Mouse (Mus musculus) liver, embryonic 16.5 days (tissue): ENCODE measurements around the gene Cnbd2. TPM values are rescaled to one million over a fixed set of nuclear protein-coding genes. Genes with fewer than 3 reads are reported as not detected.
A peak's percentile ranks its signal among the peaks of the same experiment; 100 is the strongest.
"Not testable (repeated sequence)": the region's sequence is repeated elsewhere in the genome, so short reads cannot be mapped to it uniquely, and the experiment has no call there.

ENCODE experiments used
- ATAC-seq: fragments of 200-750 bp; cut with Nextera tagmentation; 2 replicates; pipeline ENCODE4 v1.8.0; 2017; ENCODE audit warnings: low read depth, mild to moderate bottlenecking, moderate number of reproducible peaks, moderate library complexity
- H3K27ac ChIP-seq: fragments of 300-500 bp; sonication (generic); 2 replicates; pipeline ENCODE4 v1.5.1; 2014; ENCODE audit warnings: mild to moderate bottlenecking, low read length
- H3K27me3 ChIP-seq: fragments of 300-500 bp; sonication (generic); 2 replicates; pipeline ENCODE4 v1.6.1; 2014; ENCODE audit warnings: low read depth, low read length, mixed read lengths; ENCODE audit not compliant: control insufficient read depth, insufficient read depth
- H3K36me3 ChIP-seq: fragments of 300-500 bp; sonication (generic); 2 replicates; pipeline ENCODE4 v1.6.1; 2014; ENCODE audit warnings: mild to moderate bottlenecking; ENCODE audit not compliant: control insufficient read depth, insufficient read depth
- H3K4me1 ChIP-seq: fragments of 300-500 bp; sonication (generic); 2 replicates; pipeline ENCODE4 v1.6.1; 2014; ENCODE audit warnings: low read depth, low read length, mixed read lengths; ENCODE audit not compliant: control insufficient read depth
- H3K4me2 ChIP-seq: fragments of 300-500 bp; sonication (generic); 2 replicates; pipeline ENCODE4 v1.6.1; 2014; ENCODE audit warnings: low read depth, low read length, mixed read lengths
- H3K4me3 ChIP-seq: fragments of 300-500 bp; sonication (generic); 2 replicates; pipeline ENCODE4 v1.5.1; 2014; ENCODE audit warnings: low read depth, mild to moderate bottlenecking, low read length
- H3K9ac ChIP-seq: fragments of 300-500 bp; sonication (generic); 2 replicates; pipeline ENCODE4 v1.6.1; 2014; ENCODE audit warnings: low read depth, low read length
- H3K9me3 ChIP-seq: fragments of 300-500 bp; sonication (generic); replicated peaks from 2 replicates; pipeline ENCODE4 v1.6.1; 2016; ENCODE audit warnings: low read length; ENCODE audit not compliant: control insufficient read depth
- WGBS: fragments of 180-500 bp; shearing (Covaris S2); extraction: QIAGEN DNeasy Blood & Tissue Kit; methylation state at CpG from one replicate; pipeline ENCODE4 v1.1.7; 2014; ENCODE audit not compliant: insufficient replicate concordance; 5-methylcytosine and 5-hydroxymethylcytosine counted together
- polyA plus RNA-seq: library from polyadenylated mRNA; unstranded; fragments of >200 nt; fragmentation: Nextera tagmentation; extraction: Ambion mirVana; gene quantifications from 2 replicates; pipeline ENCODE4 v1.2.1, GENCODE M21; 2015

The Cnbd2 gene
- polyA plus RNA-seq, 1 experiment from 2014 or later: 1.9 TPM

- Histone ChIP-seq H3K27me3 (no peaks in the 10 kb centered on the region), H3K4me1 (no peaks in the 10 kb centered on the region), H3K4me2 (no peak overlapping the region), H3K36me3 (no peaks in the 10 kb centered on the region), H3K9ac (no peak overlapping the region), H3K4me3 (no peak overlapping the region), H3K27ac (no peak overlapping the region), H3K9me3 (no peaks in the 10 kb centered on the region)
- 70% methylated on average over 4 of the region's 4 CpGs for WGBS
- no peak for ATAC-seq
Measured at GRCm38 (mm10) chr2:156381350-156381749, 69.3 kb downstream of the Cnbd2 start.

- not testable (repeated sequence) for H3K4me1 ChIP-seq, H3K9ac ChIP-seq, H3K27me3 ChIP-seq, H3K36me3 ChIP-seq, H3K9me3 ChIP-seq, H3K27ac ChIP-seq
- ATAC-seq: peak; percentile 92
- Histone ChIP-seq H3K4me3 (peak overlapping the region; percentile 56), H3K4me2 (peak overlapping the region; percentile 49)
- 2% methylated on average over 13 of the region's 63 CpGs for WGBS
Measured at GRCm38 (mm10) chr2:156392461-156393154, 80.5 kb downstream of the Cnbd2 start.

- H3K9me3 ChIP-seq: no peaks in the 10 kb centered on the region
- H3K4me3 ChIP-seq: peak overlapping the region; percentile 56
- H3K4me2 ChIP-seq: peak overlapping the region; percentile 49
- no peak for ATAC-seq
- WGBS: 41% methylated on average over 5 of the region's 5 CpGs
- no peak overlapping the region for H3K27ac ChIP-seq
- H3K36me3 ChIP-seq: no peaks in the 10 kb centered on the region
- H3K9ac ChIP-seq: no peak overlapping the region
- H3K27me3 ChIP-seq: no peaks in the 10 kb centered on the region
- H3K4me1 ChIP-seq: no peaks in the 10 kb centered on the region; the same call in 1 of the 2 replicates
Measured at GRCm38 (mm10) chr2:156393155-156393828, 81.2 kb downstream of the Cnbd2 start.

DNA sequence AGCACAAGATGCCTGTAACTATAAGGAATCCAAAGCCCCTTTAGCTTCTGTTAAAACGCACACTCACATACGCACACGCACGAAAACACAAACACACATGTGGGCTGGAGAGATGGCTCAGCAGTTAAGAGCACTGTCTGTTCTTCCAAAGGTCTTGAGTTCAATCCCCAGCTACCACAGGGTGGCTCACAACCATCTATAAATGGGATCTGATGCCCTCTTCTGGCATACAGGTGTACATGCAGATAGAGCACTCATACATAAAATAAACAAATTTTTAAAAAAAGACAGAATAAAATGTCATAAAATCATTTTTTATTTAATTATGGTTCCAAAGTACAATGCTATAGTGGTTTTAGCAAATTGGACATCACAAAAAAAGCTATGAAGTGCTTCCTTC, 82.2 kb downstream of the Cnbd2 start:
- Histone ChIP-seq H3K27me3 (no peaks in the 10 kb centered on the region), H3K9me3 (no peaks in the 10 kb centered on the region), H3K27ac (no peak overlapping the region), H3K36me3 (no peaks in the 10 kb centered on the region), H3K4me3 (no peak overlapping the region), H3K9ac (no peak overlapping the region), H3K4me2 (no peak overlapping the region), H3K4me1 (no peaks in the 10 kb centered on the region; the same call in 1 of the 2 replicates)
- WGBS: 95% methylated on average over 4 of the region's 4 CpGs
- ATAC-seq: no peak

- Histone ChIP-seq H3K4me2 (no peak overlapping the region), H3K36me3 (no peaks in the 10 kb centered on the region), H3K4me3 (no peak overlapping the region), H3K9ac (no peak overlapping the region), H3K27ac (no peak overlapping the region), H3K27me3 (no peaks in the 10 kb centered on the region), H3K9me3 (no peaks in the 10 kb centered on the region), H3K4me1 (no peaks in the 10 kb centered on the region; the same call in 1 of the 2 replicates)
- no peak for ATAC-seq
- WGBS: 63% methylated on average over 2 of the region's 2 CpGs
Measured at GRCm38 (mm10) chr2:156396096-156396495, 84.0 kb downstream of the Cnbd2 start.

DNA sequence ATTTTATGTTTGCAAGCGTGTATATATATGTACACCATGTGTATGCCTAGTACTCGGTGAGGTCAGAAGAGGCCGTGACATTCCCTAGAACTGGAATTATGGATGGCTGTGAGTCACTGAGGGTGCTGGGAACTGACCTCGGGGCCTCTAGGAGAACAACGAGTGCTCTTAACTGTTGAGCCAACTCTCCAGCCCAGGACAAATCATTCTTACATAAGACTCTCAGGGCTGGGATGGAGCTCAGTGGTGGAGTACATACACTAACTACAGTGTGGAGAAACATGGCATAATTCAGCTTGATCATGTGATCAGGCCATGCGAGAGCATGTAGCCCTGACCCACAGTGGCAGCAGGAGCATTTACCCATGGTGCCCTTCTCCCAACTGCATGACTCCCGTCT, 85.9 kb downstream of the Cnbd2 start:
- H3K27me3 ChIP-seq: no peaks in the 10 kb centered on the region
- no peaks in the 10 kb centered on the region for H3K9me3 ChIP-seq
- H3K36me3 ChIP-seq: no peaks in the 10 kb centered on the region
- ATAC-seq: no peak
- no peaks in the 10 kb centered on the region; the same call in 1 of the 2 replicates for H3K4me1 ChIP-seq
- no peak overlapping the region for H3K27ac ChIP-seq
- 69% methylated on average over 7 of the region's 7 CpGs for WGBS
- H3K4me3 ChIP-seq: no peak overlapping the region
- no peak overlapping the region for H3K4me2 ChIP-seq
- H3K9ac ChIP-seq: no peak overlapping the region

DNA sequence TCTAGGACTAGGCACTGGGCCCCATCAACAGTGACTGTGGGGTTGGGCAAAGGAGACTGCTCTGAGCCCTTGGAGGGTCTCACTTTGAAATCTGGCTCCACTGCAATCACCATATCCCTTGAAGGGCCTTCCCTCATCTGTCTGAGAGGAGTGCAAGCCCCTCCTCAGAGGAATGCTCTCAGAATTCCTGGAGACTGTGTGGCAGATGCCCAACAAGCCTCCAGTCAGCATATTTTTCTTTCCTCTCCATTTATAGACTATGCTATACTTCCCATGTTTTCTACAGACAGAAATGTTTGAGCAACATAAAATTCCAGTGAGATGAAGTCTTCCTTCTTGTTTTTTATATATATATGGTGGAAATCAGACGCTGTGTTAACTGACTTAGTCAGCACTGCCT, 87.4 kb downstream of the Cnbd2 start:
- Histone ChIP-seq H3K27ac (no peak overlapping the region), H3K9me3 (no peaks in the 10 kb centered on the region), H3K9ac (no peak overlapping the region), H3K27me3 (no peaks in the 10 kb centered on the region), H3K36me3 (no peaks in the 10 kb centered on the region), H3K4me1 (no peaks in the 10 kb centered on the region; the same call in 1 of the 2 replicates), H3K4me2 (no peak overlapping the region), H3K4me3 (no peak overlapping the region)
- 67% methylated on average over 1 of the region's 1 CpGs for WGBS
- no peak for ATAC-seq

DNA sequence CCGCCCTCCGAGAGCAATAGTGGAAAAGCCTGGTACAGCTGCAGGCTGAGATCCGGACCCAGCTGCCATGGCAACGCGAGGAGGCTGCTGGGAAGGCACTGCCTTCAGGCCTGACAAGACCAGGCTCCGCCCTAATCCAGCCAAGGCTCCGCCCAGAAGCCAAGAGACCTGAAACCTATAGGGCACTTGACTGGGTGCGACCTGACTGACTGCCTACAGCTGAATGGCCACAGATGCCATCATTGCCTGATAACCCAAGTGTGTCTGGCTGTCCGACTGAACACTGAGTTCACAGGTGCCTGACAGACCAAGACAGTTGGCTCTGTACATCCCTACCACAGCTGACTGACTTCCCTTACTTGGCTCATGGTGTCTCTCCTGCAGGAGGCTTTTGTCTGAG, 89.2 kb downstream of the Cnbd2 start:
- no peak overlapping the region for H3K4me3 ChIP-seq
- H3K36me3 ChIP-seq: no peaks in the 10 kb centered on the region
- ATAC-seq: peak; percentile 77

GRCm38 (mm10) chr2:156402036-156402435, 89.9 kb downstream of the Cnbd2 start:
- Histone ChIP-seq H3K9me3 (no peaks in the 10 kb centered on the region), H3K27me3 (no peaks in the 10 kb centered on the region), H3K4me2 (no peak overlapping the region), H3K4me1 (no peaks in the 10 kb centered on the region; the same call in 1 of the 2 replicates), H3K4me3 (no peak overlapping the region), H3K36me3 (no peaks in the 10 kb centered on the region), H3K27ac (no peak overlapping the region), H3K9ac (no peak overlapping the region)
- no peak for ATAC-seq
- WGBS: 67% methylated on average over 3 of the region's 3 CpGs

More for the DNA sequence above, 89.2 kb downstream of the Cnbd2 start:
- no peak overlapping the region for H3K27ac ChIP-seq
- H3K4me1 ChIP-seq: no peaks in the 10 kb centered on the region; the same call in 1 of the 2 replicates
- no peak overlapping the region for H3K9ac ChIP-seq
- no peaks in the 10 kb centered on the region for H3K27me3 ChIP-seq
- 4% methylated on average over 9 of the region's 9 CpGs for WGBS
- H3K4me2 ChIP-seq: no peak overlapping the region
- no peaks in the 10 kb centered on the region for H3K9me3 ChIP-seq
